Mouse (Mus musculus) kidney, adult 18-20 months (tissue): ENCODE results near the gene Stap2.

ENCODE experiments used
- DNase-seq: peaks from one replicate; pipeline ENCODE4 v3.0.0; 2021

The Stap2 gene

DNA sequence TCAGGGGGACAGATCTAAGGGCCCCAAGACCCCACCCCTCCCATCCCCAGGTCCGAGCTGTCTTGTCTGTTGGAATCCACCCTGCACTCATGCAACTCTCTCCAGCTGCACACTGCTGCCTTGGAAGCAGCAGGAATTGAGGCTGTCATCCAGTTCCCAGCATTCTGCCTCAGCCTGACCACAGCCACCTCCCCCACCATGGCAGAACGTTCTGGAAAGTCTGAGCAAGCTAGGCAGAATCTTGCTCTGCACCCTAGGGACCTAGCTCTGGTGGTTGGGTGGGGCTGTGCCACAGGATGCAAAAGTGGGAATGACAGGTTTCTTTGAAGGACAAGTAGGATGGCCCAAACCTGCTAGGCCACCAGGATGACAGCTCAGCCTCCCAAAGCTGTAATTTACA, 19.1 kb upstream of the Stap2 start:
- no peak for DNase-seq

DNA sequence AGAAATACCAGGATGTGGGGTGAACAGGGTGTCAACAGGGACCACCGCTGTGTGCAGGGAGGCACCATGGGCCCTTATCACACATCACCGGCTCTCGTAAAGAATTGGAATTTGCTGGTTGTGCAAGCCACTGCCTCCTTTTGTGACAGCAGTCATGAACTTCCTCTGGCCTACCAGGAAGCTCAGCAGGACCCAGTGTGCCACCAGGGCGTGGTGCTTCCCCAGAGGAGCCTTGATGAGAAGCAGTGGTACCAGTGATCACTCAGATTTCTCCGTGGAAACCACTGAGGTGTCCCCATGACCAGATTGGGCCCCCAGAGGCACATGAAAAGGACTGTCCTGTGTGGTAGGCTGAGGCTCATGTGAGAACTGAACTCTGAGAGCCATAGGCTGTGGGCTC, 18.0 kb upstream of the Stap2 start:
- no peak for DNase-seq

DNA sequence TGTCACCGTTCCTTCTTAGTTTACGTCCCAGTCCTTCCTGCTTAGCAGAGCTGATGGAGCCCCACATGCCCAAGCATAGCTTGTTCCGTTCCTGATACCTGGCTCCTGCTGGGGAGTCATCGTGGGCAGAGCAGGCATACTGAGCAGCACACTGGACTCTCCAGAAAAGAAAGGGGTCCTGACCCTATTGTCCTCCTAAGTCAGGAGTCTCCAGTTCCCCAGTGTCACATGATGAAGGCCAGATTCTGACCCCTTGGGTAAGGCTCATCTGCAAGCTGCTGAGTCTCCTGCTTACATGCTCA, 17.6 kb upstream of the Stap2 start:
- DNase-seq = no peak

DNA sequence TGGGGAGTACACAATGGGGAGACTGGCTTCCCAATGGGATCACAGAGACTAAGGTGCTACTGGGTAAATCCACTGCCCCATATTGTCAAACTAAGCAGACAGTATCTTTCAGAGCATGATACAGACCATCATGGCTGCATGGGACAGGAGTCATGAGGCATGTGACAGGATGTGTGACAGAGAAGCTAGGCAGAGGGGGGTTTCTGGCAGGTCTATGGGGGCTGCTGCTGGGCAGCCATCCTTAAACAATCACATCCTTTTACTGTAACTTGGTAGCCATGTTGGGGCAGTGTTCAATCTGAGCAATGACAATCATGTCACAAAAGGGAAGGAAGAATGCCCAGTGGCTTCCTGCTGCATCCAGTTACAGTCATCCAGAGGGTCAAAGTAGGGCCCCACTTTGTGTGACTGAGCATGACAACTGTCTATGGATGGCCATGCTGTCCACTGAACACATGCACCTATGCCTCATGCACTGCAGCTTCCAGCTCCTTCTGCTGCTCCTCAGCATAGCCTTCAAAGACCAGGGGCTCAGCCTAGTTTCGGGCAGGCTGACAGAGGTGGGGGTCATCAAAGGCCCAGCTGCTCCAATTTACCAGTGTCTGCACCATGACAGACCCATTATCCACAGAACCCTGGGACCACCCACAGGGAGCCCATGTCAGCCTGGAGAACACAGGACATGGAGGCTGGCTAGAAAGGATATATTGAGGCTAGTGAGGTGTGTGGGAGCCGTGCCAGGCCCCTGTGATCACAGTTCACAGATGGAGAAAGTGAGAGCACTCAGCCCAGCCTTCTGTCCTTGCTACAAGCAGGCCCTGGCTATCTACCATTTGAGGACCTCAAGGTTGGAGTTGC, 17.0 kb upstream of the Stap2 start:
- DNase-seq = no peak

DNA sequence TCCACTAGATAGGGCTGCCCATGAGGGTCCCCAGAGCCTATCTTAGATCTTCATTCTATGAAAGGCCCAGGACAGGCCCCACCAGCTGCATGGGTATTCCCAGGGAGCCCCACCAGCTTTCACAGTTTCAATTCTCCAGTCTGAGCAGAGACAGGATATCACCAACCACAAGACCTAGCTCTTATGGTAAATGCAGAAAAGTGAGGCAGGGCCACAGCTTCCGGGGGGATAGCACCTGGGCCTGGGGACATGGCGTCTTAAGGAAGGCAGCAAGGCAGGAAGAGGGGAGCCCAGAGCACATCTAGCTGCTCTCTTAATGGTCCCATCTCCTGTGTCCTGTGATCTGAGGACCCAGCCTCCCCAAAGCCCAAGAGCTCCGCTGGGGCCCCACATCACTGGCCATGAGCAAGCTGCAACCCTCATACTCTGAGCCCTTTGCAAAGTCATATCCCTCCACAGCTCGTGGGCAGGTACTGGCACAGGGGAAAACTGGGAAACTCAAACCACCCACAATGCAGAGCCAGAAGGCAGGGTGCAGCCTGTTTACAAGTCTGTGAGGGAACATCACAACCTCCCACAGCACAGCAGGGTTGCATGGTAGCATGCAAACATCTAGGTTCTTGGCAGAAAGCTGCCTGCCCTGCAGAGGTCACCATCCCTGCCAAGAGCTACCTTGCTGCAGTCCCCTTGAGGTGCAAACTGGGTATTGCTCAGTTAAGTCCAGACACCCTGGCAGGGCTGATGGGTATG, 16.0 kb upstream of the Stap2 start:
- no peak for DNase-seq

DNA sequence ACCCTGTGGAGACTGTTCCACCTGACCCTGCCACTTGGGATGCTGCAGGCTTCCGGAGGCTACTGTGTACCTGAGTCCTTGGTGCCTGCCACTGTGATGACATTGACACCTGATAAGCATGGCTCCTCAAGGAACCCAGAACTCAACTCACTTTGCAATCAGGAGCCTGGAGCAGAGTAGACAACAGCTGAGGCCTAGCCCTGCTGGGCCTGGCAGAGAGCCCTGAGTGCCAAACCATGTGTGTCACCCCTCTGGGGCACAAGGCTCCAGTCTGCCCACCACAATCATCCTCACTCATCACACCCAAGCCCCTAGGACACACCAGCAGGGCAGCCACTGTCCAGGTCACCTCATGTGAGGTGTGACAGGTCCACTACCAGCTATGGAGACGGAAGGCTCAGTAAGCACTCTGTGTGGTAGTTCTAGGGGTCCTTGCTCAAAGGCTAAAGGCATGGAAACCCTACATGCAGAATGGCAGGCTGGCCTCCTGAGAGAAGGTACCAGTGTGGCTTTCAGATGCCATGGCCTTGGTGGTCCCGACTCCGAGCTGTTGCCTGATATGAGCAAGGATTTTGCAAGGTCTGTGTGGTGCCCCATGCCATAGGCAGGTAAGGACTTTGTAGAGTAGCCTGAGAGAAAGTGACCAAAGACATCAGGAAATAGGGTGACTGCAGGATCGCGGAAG, 15.2 kb upstream of the Stap2 start:
- DNase-seq = no peak

DNA sequence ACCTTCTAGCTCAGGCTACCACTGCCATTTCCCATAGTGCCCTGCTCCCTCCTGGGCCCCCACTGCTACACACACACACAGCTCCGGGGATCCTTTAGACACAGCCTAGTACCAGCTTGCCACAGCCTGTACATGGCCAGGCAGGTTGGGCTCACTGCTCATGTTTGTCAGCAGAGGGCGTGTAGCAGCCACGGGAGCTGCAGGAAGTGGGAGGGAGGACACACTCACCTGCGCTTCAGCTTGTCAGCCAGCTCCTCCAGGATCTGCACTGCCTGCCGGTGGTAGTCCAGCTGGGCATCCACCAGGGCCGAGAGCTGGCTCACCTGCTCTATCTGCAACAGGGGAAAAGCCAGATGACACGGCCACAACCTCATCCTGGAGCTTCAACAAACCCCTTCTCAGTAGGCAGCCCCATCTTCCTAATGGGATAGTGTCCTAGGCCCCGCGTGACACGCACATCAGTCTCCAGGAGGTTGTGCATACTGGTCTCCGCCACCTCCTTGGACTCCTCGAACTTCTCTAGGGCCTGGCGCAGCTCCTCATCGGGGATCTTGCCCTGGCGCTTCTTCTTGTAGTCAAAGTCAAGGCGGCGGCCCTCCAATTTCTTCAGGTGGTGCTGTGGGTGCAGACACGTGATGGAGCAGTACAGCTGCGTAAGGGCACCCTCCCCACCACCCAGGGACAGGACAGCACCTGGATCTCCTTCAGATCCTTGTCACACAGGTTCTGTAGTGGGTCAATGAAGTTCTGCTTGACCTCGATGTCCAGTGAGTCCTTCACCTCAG, 13.2 kb upstream of the Stap2 start:
- DNase-seq = peak; percentile 64

DNA sequence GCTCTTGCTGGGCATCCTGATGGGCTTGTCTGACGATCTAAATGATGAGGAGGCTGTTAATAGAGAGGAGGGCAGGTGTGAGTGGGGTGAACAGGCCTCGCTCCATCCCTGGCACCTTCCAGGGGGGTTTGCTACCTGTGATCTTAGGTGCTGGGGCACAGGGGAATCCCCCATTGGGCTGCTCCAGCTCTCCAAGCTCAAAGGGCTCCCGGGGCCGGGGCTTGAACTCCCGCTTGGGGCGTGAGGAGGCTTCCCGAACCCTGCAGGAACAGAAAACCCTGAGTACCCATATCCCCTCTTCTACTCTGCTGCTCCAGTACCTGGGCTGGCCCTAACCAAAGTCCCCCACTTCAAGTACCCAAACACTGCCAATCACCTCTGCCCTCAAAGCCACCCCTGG, 12.5 kb upstream of the Stap2 start:
- no peak for DNase-seq

DNA sequence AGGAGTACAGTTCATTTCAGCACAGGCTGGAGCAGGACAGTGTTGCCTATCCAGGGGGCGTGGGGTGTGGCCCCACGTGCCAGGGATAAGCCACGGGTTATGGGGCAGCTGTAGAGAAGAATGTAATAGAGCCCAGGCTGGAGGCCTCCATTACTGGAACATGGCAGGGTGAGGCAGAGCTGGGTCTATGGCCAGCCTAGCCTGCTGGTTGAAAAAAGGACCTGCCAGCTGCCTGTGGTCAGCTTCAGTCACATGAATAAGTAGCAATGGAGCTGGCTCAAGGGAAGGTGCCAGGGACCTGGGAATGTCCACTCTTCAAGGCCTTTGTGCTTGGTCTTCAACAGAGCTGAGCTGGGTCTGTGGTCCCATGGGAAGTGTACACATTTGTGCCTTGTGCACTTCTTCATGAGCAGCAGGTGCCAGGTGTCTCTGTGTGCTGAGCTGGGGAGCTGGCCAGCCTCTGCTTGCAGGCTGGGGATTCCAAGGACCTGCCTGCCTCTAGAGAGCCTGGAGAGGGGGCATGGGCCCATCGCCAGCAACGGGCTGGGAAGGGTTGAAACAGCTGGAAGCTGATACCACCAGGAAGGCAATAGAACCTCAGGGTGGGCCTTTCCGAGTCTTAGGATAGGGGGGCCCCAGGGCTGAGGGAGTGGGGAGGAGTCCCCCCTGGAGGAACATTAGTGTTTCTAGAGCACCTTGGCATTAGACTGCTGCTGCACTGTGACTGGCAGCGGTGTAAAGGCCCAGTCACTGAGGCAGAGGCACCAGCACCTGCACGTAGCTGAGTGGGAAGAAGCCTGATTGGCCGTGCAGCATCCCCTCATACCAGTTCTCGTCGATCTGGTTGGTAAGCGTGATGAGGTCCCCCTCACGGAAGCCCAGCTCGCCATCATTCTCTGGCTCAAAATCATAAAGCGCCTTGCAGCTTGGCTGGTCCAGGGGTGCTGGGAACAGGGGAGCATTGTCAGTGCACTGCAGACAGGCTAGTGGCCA, 11.7 kb upstream of the Stap2 start:
- no peak for DNase-seq

DNA sequence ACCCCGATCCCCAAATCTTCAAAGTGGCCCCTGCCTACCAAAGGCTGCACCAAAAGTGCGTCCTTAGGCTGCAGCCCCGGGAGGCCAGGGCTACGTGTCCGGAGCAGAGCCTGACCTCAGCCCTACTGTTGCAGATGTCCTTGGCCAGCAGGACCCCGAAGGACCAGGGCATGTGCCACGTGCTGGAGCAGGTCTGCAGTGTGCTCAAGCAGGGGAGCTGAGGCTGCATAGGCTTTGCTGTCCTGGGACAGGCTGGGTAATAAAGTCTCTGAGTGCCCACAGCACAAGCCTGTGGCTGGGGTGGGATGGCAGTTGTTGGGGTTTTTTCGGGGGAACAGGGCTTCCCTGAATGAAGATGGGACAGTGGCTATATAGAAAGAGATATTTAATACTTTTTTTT, 11.0 kb upstream of the Stap2 start:
- no peak for DNase-seq

DNA sequence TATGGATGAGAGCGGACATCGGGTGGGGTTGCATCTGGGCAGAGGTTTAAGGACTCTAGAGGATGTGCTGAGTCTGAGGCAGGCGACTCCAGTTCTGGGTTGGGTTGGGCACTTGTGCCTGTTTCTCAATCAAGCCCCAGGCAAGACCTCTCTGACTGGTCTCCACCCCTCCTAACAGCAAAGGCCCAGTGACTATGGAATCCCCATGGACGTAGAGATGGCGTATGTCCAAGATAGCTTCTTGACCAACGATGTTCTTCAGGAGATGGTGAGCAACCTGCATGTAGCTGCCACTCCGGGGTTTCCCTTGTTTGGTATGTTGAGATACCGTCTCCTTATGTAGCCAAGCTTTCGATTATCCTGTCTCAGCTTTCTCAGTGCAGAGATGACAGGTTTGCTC, 9.9 kb upstream of the Stap2 start:
- DNase-seq = no peak

DNA sequence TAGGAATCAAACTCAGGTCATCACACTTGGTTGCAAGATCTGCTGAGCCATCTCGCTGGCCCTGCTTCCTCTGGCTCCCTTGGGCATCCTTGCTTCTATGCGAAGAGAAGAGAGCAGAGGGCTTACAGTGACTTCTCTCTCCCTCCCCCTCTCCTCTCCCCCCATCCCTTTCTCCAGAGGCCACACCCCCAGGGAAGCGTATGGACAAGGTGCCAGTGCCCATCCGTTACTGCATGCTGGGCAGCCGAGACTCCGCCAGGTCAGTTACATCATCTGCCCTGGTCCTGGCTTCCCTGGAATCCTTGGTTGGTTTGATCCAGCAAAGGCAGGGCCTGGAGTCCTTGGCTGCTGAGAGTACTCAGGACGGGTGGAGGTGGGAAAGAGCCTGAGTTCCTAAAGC, 6.1 kb upstream of the Stap2 start:
- DNase-seq = no peak

DNA sequence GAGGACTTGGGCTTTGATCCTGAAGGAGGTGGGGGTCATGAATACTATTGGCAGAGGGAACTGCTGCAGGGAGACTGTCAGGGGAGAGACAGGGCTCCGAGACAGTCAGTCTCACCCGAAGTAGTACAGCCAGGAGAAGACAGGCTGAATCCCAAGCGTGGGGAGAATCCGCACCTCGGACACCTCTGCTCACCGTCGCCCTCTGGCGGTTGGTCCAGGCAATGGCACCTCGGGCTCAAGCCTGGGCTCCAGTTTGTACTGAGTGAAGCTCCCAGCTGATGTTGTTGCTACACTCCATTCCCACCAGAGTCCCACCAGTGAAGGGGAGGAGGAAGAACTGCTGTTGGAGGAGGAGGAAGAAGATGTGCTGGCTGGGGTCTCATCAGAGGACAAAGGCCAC, 5.3 kb upstream of the Stap2 start:
- DNase-seq = peak; percentile 83

DNA sequence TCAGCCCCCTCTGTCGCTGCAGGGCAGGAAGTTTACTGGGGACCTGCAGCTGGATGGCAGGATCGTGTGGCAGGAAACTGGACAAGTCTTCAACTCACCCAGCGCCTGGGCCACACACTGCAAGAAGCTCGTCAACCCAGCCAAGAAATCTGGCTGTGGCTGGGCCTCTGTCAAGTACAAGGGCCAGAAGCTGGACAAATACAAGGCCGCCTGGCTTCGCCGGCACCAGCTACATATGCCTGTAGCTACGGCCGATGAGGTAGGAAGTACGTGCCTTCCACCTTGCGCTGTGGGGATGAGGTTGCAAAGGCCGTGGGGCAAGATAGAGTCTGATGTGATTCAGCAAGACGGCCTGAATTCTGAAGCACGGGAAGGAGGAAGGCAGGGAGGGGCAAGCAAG, 4.9 kb upstream of the Stap2 start:
- DNase-seq = no peak

DNA sequence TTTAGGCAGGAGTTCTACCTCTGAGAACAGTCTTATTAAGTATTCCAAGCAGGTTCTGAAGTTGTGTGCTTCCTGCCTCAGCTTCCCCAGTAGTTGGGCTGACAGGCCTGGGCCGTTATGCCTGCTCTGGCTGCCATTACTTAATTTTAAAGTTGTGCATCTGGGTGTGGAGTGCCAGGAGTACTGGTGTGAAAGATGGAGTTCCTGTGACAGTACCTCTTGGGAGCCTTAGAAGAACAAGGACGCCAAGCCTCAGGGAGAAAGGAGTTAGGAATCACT, 4.5 kb upstream of the Stap2 start:
- no peak for DNase-seq

DNA sequence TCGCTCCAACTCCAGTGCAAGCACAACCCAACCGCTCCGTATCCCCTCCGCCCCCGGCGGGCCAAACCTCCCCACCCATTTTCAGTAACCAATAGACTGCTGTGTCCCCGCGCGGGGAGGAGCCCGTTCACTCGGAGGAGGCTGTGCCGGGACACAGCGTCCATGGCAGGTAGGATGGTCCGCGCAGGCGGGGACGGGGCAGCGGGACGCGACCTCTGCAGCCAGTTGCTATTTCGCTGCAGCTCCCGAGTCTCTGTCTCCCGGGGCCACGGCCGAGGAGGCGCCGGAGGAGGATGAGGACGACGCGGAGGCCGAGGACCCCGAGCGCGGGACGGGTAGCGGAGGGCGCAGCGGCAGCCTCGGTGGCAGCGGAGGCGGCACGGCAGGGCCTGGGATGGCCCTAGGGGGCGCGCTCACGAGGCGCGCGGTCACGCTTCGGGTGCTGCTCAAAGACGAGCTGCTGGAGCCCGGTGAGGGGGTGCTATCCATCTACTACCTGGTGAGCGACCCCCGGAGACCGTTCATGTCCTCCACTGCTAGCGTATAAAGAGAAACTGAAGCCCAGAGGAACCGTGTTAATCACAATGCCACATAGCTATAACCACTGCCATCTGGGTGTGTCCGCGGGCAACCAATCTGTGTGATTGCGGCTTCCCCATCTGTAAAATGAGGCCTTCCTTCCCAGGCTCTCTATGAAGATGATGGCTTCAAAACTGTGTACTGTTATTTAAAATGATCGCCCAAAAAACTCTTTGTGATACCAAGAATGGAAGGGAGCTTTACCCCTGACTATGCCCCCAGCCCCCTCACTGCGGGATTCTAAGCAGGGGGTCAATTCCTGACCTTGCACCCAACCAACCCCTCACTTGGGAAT, 3.9 kb upstream of the Stap2 start:
- peak; percentile 94 for DNase-seq

DNA sequence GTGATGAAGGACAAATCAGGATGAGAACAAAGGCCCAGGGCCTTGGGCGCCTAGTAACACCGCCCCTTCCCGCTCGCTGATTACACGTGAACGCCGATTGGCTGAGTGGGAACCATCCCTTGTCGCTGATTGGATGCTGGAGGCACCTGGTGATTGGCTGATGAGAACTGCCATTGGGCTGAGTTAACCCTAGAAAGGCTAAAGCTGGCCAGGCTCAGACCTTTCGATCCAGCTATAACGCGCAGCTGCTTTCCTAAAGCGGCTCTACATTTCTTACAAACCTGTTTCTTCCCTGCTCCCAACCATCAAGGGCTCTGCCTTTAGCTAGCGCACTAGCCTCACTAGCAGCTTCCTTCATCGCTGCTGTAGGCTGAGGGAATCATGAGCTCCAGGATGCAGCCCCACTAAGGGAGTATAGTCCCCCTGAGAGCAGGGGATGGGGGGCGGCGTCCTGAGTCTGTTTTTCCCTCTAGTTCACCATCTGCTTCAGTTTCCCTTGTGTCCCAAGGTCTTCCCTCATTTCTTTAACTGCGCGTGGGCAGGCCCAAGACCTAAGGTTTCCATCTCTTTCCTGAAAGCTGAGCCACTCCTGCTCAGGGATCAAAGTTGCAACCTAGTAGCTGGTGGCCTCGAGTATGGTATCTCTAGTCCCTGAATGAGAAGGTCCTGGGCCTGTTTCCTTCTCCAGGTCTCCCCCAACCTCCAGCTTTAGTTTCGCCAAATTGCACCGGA, 3.1 kb upstream of the Stap2 start:
- DNase-seq = peak; percentile 89

DNA sequence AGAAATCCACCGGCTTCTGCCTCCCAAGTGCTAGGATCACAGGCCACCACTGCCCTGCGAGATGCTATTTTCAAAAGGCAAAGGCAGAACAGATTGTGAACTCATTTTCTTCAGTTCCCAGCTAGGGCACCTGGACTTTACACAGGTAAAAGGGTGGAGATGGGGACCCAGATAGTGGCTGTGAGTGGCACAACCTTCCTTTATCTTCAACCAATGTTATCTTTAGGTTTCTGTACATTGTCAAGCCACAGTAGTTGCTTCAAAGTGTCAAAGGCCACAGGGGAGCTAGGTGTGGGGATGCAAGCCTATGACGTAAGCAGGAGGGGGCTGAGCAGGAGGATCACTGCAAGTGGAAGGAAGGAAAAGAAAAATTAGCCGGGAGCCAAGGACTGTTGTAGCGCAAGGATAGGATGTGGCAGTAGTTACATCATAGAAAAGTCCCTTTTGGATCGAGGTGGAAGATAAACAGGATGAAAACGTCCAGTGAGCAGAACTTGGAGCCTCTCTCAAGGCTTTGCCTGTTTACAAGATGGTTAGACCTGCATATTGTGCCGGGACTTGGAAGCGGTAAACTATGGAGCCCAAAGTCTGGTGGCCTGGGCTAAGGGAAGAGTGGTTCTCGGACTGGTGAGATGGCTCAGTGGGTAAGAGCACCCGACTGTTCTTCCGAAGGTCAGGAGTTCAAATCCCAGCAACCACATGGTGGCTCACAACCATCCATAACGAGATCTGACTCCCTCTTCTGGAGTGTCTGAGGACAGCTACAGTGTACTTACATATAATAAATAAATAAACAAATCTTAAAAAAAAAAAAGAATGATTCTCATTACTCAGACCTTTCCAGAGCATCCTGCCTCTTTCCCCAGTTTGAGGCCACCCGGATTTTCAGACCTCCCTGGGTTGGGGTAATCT, 2.3 kb upstream of the Stap2 start:
- no peak for DNase-seq

DNA sequence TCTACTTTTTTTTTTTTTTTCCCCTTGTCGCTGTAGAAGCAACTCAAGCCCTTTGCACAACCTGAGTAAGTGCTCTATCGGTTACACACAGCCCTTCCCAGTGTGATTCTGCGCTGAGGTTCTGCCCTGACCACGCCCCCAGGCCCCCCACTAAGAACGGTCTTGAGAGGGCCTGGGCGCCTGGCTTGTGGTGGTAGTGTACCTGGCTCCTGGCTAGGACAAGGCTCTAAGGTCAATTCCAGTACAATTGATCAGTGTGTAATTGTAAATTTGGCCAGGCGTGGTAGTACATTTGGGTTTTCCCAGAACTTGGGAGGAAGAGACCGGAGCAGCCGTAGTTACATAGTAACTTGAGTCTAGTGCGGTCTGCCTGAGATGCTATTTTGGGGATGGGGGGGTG, 1.6 kb upstream of the Stap2 start:
- no peak for DNase-seq
